Mouse (Mus musculus): ENCODE data around the gene Crybb2. TPM values are rescaled to one million over a fixed set of nuclear protein-coding genes. Genes with fewer than 3 reads are reported as not detected.
A peak's percentile ranks its signal among the peaks of the same experiment; 100 is the strongest.

Gene Crybb2
- polyA plus RNA-seq, 1 experiment = not detected

DNA sequence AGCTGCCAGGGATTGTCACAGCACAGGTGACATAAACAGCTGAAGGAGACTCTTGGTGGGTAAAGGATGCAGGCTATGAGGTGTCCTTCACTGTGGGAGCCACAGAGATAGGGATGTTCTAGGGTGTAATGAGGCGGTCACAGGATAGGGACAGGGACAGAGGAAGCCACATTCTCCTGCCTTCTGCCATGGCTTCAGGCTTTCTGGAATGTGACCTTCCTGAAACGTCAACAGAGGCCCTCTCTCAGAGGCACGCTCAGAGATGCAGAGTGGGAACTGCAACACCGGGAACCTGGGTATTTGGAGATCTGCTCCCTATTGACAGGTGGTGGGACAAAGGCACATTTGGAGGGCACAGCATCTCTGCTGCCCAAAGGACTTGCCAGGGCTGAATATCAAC lies 17.1 kb upstream of the Crybb2 start:
- Histone ChIP-seq H3ac (ENCODE audit: control insufficient read depth, insufficient read length) (no peak overlapping the region), H3K4me3 (no peak overlapping the region), H3K27me3 (ENCODE audit: control insufficient read depth, insufficient read depth, insufficient read length) (no peaks in the 10 kb centered on the region), H3K79me2 (ENCODE audit: control insufficient read depth, insufficient read depth) (no peaks in the 10 kb centered on the region), H3K36me3 (ENCODE audit: control insufficient read depth, insufficient read depth) (peaks cover 3% of the 10 kb centered on the region), H3K4me2 (ENCODE audit: low read depth) (no peak overlapping the region)
- TF ChIP-seq TCF3 (IDR thresholded peaks at IDR 0.05; ENCODE audit: insufficient read length, low read depth) = no peak
- no peak for TF ChIP-seq REST (IDR thresholded peaks at IDR 0.05; ENCODE audit: insufficient read depth, insufficient read length)
- TF ChIP-seq MAX (IDR thresholded peaks at IDR 0.05; ENCODE audit: low read depth) = no peak
- TF ChIP-seq E2F4 (IDR thresholded peaks at IDR 0.05; ENCODE audit: insufficient read depth) = no peak
- no peak for TF ChIP-seq CEBPB (IDR thresholded peaks at IDR 0.05; ENCODE audit: insufficient read depth, poor library complexity, severe bottlenecking)
- TF ChIP-seq TCF12 (IDR thresholded peaks at IDR 0.05; ENCODE audit: insufficient read depth, poor library complexity, severe bottlenecking) = no peak
- no peak for TF ChIP-seq MYOD1 (IDR thresholded peaks at IDR 0.05; ENCODE audit: control insufficient read depth in 1 of 3, insufficient read length in 2 of 3, low read depth in 2 of 3)
- no peak for TF ChIP-seq MYOG (IDR thresholded peaks at IDR 0.05; ENCODE audit: control insufficient read depth in 1 of 3, insufficient read depth in 1 of 3, insufficient read length in 2 of 3, low read depth in 2 of 3)
- no peak for TF ChIP-seq SRF (IDR thresholded peaks at IDR 0.05; ENCODE audit: control insufficient read depth, insufficient read length, low read depth)
- TF ChIP-seq USF1 (IDR thresholded peaks at IDR 0.05; ENCODE audit: low read depth) = no peak
- no peak for TF ChIP-seq POLR2A (IDR thresholded peaks at IDR 0.05; ENCODE audit: insufficient read length, low read depth)
- no peak for TF ChIP-seq POLR2AphosphoS2 (IDR thresholded peaks at IDR 0.05; ENCODE audit: insufficient read length, low read depth)

DNA sequence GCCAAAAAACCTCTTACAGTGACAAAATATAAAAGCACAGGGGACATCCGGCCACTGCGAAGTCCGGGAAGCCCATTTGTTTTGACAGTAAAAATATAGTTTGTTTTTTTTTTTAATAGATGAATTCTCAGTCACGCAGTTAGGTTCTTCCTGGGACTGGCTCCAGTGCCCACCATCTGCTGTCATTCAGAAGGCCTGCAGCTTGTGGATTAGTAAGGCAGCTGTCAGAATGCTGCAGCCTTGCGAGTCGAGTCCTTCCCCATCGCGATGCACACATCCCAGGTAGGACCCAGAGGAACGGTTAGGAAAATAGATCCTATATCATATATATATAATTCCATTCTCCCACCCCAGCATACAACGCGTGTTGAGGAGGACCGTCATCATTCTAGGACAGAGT lies 16.5 kb upstream of the Crybb2 start:
- Histone ChIP-seq H3K4me3 (no peak overlapping the region), H3ac (ENCODE audit: control insufficient read depth, insufficient read length) (no peak overlapping the region), H3K27me3 (ENCODE audit: control insufficient read depth, insufficient read depth, insufficient read length) (no peaks in the 10 kb centered on the region), H3K79me2 (ENCODE audit: control insufficient read depth, insufficient read depth) (no peaks in the 10 kb centered on the region), H3K4me2 (ENCODE audit: low read depth) (no peak overlapping the region), H3K36me3 (ENCODE audit: control insufficient read depth, insufficient read depth) (peaks cover 3% of the 10 kb centered on the region)
- TF ChIP-seq MYOG (IDR thresholded peaks at IDR 0.05; ENCODE audit: control insufficient read depth in 1 of 3, insufficient read depth in 1 of 3, insufficient read length in 2 of 3, low read depth in 2 of 3) = no peak
- no peak for TF ChIP-seq E2F4 (IDR thresholded peaks at IDR 0.05; ENCODE audit: insufficient read depth)
- no peak for TF ChIP-seq TCF3 (IDR thresholded peaks at IDR 0.05; ENCODE audit: insufficient read length, low read depth)
- TF ChIP-seq CEBPB (IDR thresholded peaks at IDR 0.05; ENCODE audit: insufficient read depth, poor library complexity, severe bottlenecking) = no peak
- TF ChIP-seq USF1 (IDR thresholded peaks at IDR 0.05; ENCODE audit: low read depth) = no peak
- no peak for TF ChIP-seq MYOD1 (IDR thresholded peaks at IDR 0.05; ENCODE audit: control insufficient read depth in 1 of 3, insufficient read length in 2 of 3, low read depth in 2 of 3)
- no peak for TF ChIP-seq POLR2A (IDR thresholded peaks at IDR 0.05; ENCODE audit: insufficient read length, low read depth)
- no peak for TF ChIP-seq SRF (IDR thresholded peaks at IDR 0.05; ENCODE audit: control insufficient read depth, insufficient read length, low read depth)
- TF ChIP-seq POLR2AphosphoS2 (IDR thresholded peaks at IDR 0.05; ENCODE audit: insufficient read length, low read depth) = no peak
- TF ChIP-seq TCF12 (IDR thresholded peaks at IDR 0.05; ENCODE audit: insufficient read depth, poor library complexity, severe bottlenecking) = no peak

DNA sequence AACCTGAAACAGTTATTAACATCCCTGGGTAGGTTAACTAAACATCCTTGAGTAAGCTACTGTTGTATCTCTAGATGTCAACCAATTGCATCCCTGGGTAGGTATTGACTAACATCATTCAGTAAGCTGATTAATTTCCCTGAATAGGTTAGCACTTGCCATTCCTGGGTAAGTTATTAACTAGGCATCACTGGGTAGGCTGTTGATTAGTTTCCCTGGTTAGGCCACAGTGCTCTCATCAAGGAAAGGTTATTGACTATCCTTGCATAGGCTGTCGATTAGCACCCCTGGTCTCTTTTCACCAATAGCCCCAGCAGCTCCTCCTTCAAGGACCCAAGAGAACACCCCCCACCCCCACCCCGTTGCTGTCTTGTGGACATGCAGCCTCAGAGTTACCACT lies 16.0 kb upstream of the Crybb2 start:
- no peak overlapping the region for H3K4me3 ChIP-seq
- TF ChIP-seq REST (IDR thresholded peaks at IDR 0.05; ENCODE audit: insufficient read depth, insufficient read length) (no peak), TCF3 (IDR thresholded peaks at IDR 0.05; ENCODE audit: insufficient read length, low read depth) (no peak), MAX (IDR thresholded peaks at IDR 0.05; ENCODE audit: low read depth) (no peak), POLR2AphosphoS2 (IDR thresholded peaks at IDR 0.05; ENCODE audit: insufficient read length, low read depth) (no peak)
- H3K79me2 ChIP-seq (ENCODE audit: control insufficient read depth, insufficient read depth) = no peaks in the 10 kb centered on the region
- no peak overlapping the region for H3K4me2 ChIP-seq (ENCODE audit: low read depth)
- H3K36me3 ChIP-seq (ENCODE audit: control insufficient read depth, insufficient read depth) = peaks cover 3% of the 10 kb centered on the region
- H3K27me3 ChIP-seq (ENCODE audit: control insufficient read depth, insufficient read depth, insufficient read length) = no peaks in the 10 kb centered on the region
- H3ac ChIP-seq (ENCODE audit: control insufficient read depth, insufficient read length) = no peak overlapping the region

DNA sequence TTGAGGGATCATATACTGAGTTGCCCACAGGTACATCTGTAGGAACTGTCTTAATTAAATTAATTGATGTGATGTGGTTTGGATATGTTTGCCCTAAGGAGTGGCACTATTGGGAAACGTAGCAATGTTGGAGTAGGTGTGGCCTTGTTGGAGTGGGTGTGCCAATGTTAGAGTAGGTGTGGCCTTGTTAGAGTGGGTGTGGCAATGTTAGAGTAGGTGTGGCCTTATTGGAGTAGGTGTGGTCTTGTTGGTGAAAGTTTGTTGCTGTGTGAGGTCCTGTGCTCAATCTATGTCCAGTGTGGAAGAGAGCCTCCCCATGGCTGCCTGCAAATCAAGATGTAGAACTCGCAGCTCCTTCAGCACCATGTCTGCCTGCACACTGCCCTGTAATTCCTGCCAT lies 14.4 kb upstream of the Crybb2 start:
- Histone ChIP-seq H3K79me2 (ENCODE audit: control insufficient read depth, insufficient read depth) (no peaks in the 10 kb centered on the region), H3K4me2 (ENCODE audit: low read depth) (no peak overlapping the region), H3K27me3 (ENCODE audit: control insufficient read depth, insufficient read depth, insufficient read length) (no peaks in the 10 kb centered on the region), H3ac (ENCODE audit: control insufficient read depth, insufficient read length) (no peak overlapping the region), H3K4me3 (no peak overlapping the region), H3K36me3 (ENCODE audit: control insufficient read depth, insufficient read depth) (no peaks in the 10 kb centered on the region)
- TF ChIP-seq POLR2A (IDR thresholded peaks at IDR 0.05; ENCODE audit: insufficient read length, low read depth) (no peak), POLR2AphosphoS2 (IDR thresholded peaks at IDR 0.05; ENCODE audit: insufficient read length, low read depth) (peak; percentile 52)

DNA sequence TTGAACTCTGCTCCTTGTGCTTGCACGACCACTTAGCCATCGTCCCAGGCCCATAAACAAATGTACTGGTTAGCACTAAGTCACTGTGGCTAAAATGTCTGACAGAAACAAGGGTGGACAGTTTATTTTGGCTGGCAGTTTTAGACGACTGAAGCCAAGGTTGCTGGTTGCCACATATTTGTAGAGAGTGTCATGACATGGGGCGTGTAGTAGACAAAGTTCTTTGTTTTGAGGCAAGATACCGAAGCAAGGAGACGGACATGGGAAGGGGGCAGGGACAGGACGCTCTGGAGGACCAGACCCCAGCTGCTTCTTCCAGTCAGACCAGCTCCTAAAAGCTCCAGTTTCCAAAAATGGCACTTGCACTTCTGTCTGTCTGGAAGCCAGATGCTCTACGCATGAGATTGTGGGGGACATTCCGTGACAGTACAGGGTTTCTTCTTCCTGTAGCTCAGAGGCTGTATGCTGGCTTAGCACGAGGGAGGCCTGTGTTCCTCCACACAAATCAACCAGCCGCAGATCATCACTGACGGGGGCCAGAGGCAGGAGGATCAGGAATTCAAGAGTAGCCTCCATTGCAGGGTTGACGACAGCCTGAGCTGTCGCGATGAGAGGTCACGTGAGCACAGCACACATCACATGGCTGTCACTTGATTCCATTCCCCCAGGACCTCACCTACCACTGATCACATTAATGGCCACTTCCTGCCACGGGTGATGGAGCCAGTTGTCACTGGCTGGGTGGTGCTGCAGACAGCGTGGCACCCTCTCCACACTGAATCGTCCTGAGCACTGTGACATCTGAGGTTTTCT lies 12.6 kb upstream of the Crybb2 start:
- Histone ChIP-seq H3K27me3 (ENCODE audit: control insufficient read depth, insufficient read depth, insufficient read length) (no peaks in the 10 kb centered on the region), H3K4me3 (no peak overlapping the region), H3K36me3 (ENCODE audit: control insufficient read depth, insufficient read depth) (no peaks in the 10 kb centered on the region), H3K79me2 (ENCODE audit: control insufficient read depth, insufficient read depth) (no peaks in the 10 kb centered on the region), H3K4me2 (ENCODE audit: low read depth) (no peak overlapping the region), H3ac (ENCODE audit: control insufficient read depth, insufficient read length) (no peak overlapping the region)
- TF ChIP-seq E2F4 (IDR thresholded peaks at IDR 0.05; ENCODE audit: insufficient read depth) = no peak
- no peak for TF ChIP-seq REST (IDR thresholded peaks at IDR 0.05; ENCODE audit: insufficient read depth, insufficient read length)
- TF ChIP-seq USF1 (IDR thresholded peaks at IDR 0.05; ENCODE audit: low read depth) = peak; percentile 45
- no peak for TF ChIP-seq POLR2A (IDR thresholded peaks at IDR 0.05; ENCODE audit: insufficient read length, low read depth)
- no peak for TF ChIP-seq SRF (IDR thresholded peaks at IDR 0.05; ENCODE audit: control insufficient read depth, insufficient read length, low read depth)
- no peak for TF ChIP-seq MAX (IDR thresholded peaks at IDR 0.05; ENCODE audit: low read depth)
- TF ChIP-seq TCF3 (IDR thresholded peaks at IDR 0.05; ENCODE audit: insufficient read length, low read depth) = no peak
- TF ChIP-seq CEBPB (IDR thresholded peaks at IDR 0.05; ENCODE audit: insufficient read depth, poor library complexity, severe bottlenecking) = no peak
- TF ChIP-seq MYOD1 (IDR thresholded peaks at IDR 0.05; ENCODE audit: control insufficient read depth in 1 of 3, insufficient read length in 2 of 3, low read depth in 2 of 3) = peak in 1 of 3 experiments; percentile 16
- TF ChIP-seq TCF12 (IDR thresholded peaks at IDR 0.05; ENCODE audit: insufficient read depth, poor library complexity, severe bottlenecking) = no peak
- TF ChIP-seq POLR2AphosphoS2 (IDR thresholded peaks at IDR 0.05; ENCODE audit: insufficient read length, low read depth) = peak; percentile 61
- no peak for TF ChIP-seq MYOG (IDR thresholded peaks at IDR 0.05; ENCODE audit: control insufficient read depth in 1 of 3, insufficient read depth in 1 of 3, insufficient read length in 2 of 3, low read depth in 2 of 3)

Measured in myocyte (in vitro differentiated cells).